Mouse (Mus musculus): ENCODE data around the gene Snu13. TPM values are rescaled to one million over a fixed set of nuclear protein-coding genes. Genes with fewer than 3 reads are reported as not detected.

Gene Snu13
- polyA plus RNA-seq, 1 experiment from 2014 or later, result 348 TPM

DNA sequence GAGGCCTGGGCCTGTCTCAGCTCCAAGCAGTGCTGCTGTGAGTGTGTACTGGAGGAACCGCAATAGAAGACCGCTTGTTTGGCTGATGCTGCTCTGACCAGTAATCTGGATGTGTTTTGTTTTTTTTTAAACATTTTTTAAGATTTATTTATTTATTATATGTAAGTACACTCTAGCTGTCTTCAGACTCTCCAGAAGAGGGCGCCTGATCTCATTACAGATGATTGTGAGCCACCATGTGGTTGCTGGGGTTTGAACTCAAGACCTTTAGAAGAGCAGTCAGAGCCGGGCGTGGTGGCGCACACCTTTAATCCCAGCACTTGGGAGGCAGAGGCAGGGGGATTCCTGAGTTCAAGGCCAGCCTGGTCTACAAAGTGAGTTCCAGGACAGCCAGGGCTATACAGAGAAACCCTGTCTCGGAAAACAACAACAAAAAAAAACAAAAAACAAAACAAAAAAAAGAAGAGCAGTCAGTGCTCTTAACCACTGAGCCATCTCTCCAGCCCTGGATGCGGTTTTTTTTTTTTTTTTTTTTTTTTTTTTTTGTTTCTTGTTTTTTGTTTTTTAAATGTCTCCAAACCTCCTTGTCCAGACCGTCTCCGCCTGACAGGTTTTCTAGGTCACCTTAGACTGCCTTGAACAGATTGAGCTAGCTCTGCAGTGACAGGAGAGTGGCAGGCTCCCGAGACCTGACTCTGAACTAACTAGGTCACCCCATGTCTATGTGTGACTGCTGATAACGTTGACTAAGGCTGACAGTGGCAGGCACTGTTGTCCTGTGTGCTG, 11.3 kb downstream of the Snu13 start:
- Histone ChIP-seq H3K9me3 (replicated peaks; ENCODE audit: control insufficient read depth, low read length) (no peaks in the 10 kb centered on the region), H3K27me3 (replicated peaks; ENCODE audit: control insufficient read depth, insufficient read depth, low read length) (no peaks in the 10 kb centered on the region), H3K9ac (ENCODE audit: low read length) (no peak overlapping the region), H3K36me3 (ENCODE audit: control insufficient read depth, insufficient read depth, low read length) (peaks cover 75% of the 10 kb centered on the region), H3K4me2 (ENCODE audit: low read length) (no peak overlapping the region), H3K27ac (ENCODE audit: low read depth, low read length) (no peak overlapping the region), H3K4me1 (ENCODE audit: control insufficient read depth, insufficient read depth, low read length) (no peaks in the 10 kb centered on the region), H3K4me3 (ENCODE audit: low read depth, low read length) (no peak overlapping the region)
- DNase-seq (ENCODE audit: low spot score), result peak; percentile 49
- ATAC-seq, result no peak
- WGBS, result 85% methylated on average over 12 of the region's 12 CpGs

DNA sequence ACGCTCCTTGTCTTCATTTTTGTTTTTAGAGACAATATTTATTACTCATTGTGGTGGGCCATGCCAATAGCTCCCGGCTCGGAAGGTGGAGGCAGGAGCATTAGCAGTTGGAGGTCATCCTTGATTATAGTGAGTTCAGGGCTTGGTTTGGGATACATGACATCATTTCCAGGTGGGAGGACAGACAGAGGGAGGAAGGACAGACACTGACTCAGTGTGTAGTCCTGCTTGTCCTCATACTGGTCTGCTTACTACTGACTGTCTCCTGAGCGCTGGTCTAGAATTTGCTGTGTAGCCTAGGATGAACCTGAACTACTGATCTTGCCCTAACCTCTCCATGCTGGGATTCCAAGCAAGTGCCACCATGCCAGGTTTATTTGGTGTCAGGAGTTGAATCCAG, 13.6 kb downstream of the Snu13 start, which contains the start of gene Desi1:
Desi1 (minus strand) TSS at position 101 of the 400 bp plus-strand sequence.
- 95% methylated on average over 4 of the region's 4 CpGs for WGBS
- Histone ChIP-seq H3K9me3 (replicated peaks; ENCODE audit: control insufficient read depth, low read length) (no peaks in the 10 kb centered on the region), H3K4me2 (ENCODE audit: low read length) (no peak within 1 kb of the TSS), H3K4me1 (ENCODE audit: control insufficient read depth, insufficient read depth, low read length) (no peaks in the 10 kb centered on the region), H3K36me3 (ENCODE audit: control insufficient read depth, insufficient read depth, low read length) (peaks cover 74% of the 10 kb centered on the region), H3K4me3 (ENCODE audit: low read depth, low read length) (no peak within 1 kb of the TSS), H3K27ac (ENCODE audit: low read depth, low read length) (no peak within 1 kb of the TSS), H3K9ac (ENCODE audit: low read length) (no peak within 1 kb of the TSS), H3K27me3 (replicated peaks; ENCODE audit: control insufficient read depth, insufficient read depth, low read length) (no peaks in the 10 kb centered on the region)
- DNase-seq (ENCODE audit: low spot score) (no peak), ATAC-seq (no peak)

DNA sequence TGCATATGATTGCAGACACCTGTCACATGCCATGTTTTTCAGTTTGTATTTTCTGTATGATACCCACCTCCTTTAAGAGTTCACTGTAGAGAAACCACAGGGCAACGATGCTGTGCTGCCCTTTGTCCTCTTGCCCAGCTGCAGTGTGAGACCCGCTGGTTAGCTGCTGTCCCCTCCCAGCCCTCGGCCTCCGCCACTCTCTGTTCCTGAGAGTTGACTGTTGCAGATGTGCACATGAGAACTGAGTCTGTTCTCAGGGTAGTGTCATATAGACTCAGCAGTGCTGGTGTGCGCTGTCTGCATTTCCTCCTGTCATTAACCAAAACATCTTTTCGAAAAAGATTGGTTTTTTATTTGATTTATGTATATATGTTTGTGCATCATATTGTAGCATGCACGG, 15.0 kb downstream of the Snu13 start:
- Histone ChIP-seq H3K9ac (ENCODE audit: low read length) (no peak overlapping the region), H3K4me2 (ENCODE audit: low read length) (no peak overlapping the region), H3K4me1 (ENCODE audit: control insufficient read depth, insufficient read depth, low read length) (no peaks in the 10 kb centered on the region), H3K36me3 (ENCODE audit: control insufficient read depth, insufficient read depth, low read length) (peaks cover 76% of the 10 kb centered on the region), H3K27ac (ENCODE audit: low read depth, low read length) (no peak overlapping the region), H3K27me3 (replicated peaks; ENCODE audit: control insufficient read depth, insufficient read depth, low read length) (no peaks in the 10 kb centered on the region), H3K9me3 (replicated peaks; ENCODE audit: control insufficient read depth, low read length) (no peaks in the 10 kb centered on the region), H3K4me3 (ENCODE audit: low read depth, low read length) (no peak overlapping the region)
- 93% methylated on average over 7 of the region's 7 CpGs for WGBS
- ATAC-seq (no peak), DNase-seq (ENCODE audit: low spot score) (no peak)

DNA sequence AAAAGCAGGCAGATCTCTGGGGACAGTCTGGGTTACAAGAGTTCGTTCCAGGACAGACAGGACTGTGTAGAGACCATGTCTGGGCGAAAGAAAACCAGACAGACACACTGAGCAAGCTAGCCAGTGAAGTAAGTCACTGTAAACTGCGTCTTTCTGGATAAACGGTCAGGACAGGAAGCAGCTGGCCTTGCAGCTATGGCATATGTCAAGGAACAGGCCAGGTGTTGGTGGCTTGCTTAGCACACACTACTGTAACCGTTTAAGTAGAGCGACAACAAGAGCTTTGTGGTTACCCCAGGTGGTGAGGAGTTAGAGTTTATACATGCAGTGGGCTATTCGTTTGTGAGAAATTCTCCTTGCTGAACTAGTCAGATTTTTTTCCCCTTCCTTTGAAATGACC, 19.7 kb downstream of the Snu13 start:
- H3K27me3 ChIP-seq (replicated peaks; ENCODE audit: control insufficient read depth, insufficient read depth, low read length), result no peaks in the 10 kb centered on the region
- no peak overlapping the region for H3K4me3 ChIP-seq (ENCODE audit: low read depth, low read length)
- no peak overlapping the region for H3K4me2 ChIP-seq (ENCODE audit: low read length)
- no peak overlapping the region for H3K9ac ChIP-seq (ENCODE audit: low read length)
- no peaks in the 10 kb centered on the region for H3K4me1 ChIP-seq (ENCODE audit: control insufficient read depth, insufficient read depth, low read length)
- DNase-seq (ENCODE audit: low spot score) (no peak), ATAC-seq (no peak)
- 93% methylated on average over 7 of the region's 7 CpGs for WGBS
- H3K27ac ChIP-seq (ENCODE audit: low read depth, low read length), result no peak overlapping the region
- H3K9me3 ChIP-seq (replicated peaks; ENCODE audit: control insufficient read depth, low read length), result no peaks in the 10 kb centered on the region
- H3K36me3 ChIP-seq (ENCODE audit: control insufficient read depth, insufficient read depth, low read length), result peaks cover 95% of the 10 kb centered on the region

DNA sequence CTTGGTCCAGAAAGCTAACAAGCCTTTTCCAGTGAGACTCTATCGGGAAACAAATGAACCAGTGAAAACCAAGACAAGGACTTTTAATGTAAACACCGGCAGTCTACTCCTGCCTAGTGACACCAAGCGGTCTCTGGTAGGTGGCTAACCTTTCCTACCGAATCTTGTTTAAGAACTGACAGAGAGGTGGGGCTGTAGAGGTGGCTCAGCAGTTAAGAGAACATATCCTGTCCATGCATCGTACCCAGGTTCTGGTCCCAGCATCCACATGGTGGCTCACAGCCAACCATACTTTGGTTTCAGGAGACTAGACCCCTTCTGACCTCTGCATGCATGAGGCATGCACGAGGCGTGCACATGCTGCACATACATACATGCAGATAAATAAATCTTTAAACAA, 20.1 kb downstream of the Snu13 start:
- H3K9me3 ChIP-seq (replicated peaks; ENCODE audit: control insufficient read depth, low read length), result no peaks in the 10 kb centered on the region
- no peaks in the 10 kb centered on the region for H3K4me1 ChIP-seq (ENCODE audit: control insufficient read depth, insufficient read depth, low read length)
- peaks cover 98% of the 10 kb centered on the region for H3K36me3 ChIP-seq (ENCODE audit: control insufficient read depth, insufficient read depth, low read length)
- H3K4me3 ChIP-seq (ENCODE audit: low read depth, low read length), result no peak overlapping the region
- H3K27ac ChIP-seq (ENCODE audit: low read depth, low read length), result no peak overlapping the region
- no peak overlapping the region for H3K9ac ChIP-seq (ENCODE audit: low read length)
- DNase-seq (ENCODE audit: low spot score), result no peak
- 94% methylated on average over 7 of the region's 7 CpGs for WGBS
- H3K27me3 ChIP-seq (replicated peaks; ENCODE audit: control insufficient read depth, insufficient read depth, low read length), result no peaks in the 10 kb centered on the region
- no peak for ATAC-seq
- H3K4me2 ChIP-seq (ENCODE audit: low read length), result no peak overlapping the region

DNA sequence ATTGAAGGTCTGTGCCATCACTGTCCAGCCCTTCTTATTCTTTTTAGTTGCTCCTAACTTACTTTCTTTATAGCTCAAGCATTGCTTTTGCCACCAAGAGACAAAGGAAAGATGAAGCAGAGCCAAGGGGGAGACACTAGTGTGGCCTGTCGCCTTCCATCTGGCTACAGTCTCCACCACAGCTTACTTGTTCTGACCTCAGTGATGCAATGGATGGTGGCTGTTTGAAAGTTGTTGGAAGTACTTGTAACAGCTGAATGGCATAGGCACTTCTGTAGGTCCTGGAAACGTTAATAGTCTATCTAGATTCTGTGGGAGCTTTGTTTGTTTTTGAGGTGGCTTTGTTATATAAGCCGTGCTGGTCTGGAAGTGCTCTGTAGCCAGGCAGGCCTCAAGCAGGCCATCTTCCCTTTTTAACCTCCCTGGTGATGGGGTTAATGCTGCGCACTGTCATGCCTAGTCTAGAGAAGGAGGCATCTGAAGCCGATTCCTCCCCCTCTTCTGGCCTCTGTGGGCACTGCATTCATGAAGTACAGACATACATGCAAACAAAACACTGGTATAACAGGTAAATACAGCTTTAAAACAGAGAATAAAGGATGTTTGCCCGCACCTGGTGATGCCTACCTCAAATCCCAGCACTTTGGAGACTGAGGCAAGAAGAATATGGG, 23.3 kb downstream of the Snu13 start:
- DNase-seq (ENCODE audit: low spot score) (no peak), ATAC-seq (no peak)
- no peaks in the 10 kb centered on the region for H3K4me1 ChIP-seq (ENCODE audit: control insufficient read depth, insufficient read depth, low read length)
- no peak overlapping the region for H3K9ac ChIP-seq (ENCODE audit: low read length)
- no peak overlapping the region for H3K4me3 ChIP-seq (ENCODE audit: low read depth, low read length)
- WGBS, result 94% methylated on average over 6 of the region's 6 CpGs
- no peaks in the 10 kb centered on the region for H3K27me3 ChIP-seq (replicated peaks; ENCODE audit: control insufficient read depth, insufficient read depth, low read length)
- H3K9me3 ChIP-seq (replicated peaks; ENCODE audit: control insufficient read depth, low read length), result no peaks in the 10 kb centered on the region
- H3K27ac ChIP-seq (ENCODE audit: low read depth, low read length), result no peak overlapping the region
- H3K4me2 ChIP-seq (ENCODE audit: low read length), result no peak overlapping the region
- peaks cover 86% of the 10 kb centered on the region for H3K36me3 ChIP-seq (ENCODE audit: control insufficient read depth, insufficient read depth, low read length)

DNA sequence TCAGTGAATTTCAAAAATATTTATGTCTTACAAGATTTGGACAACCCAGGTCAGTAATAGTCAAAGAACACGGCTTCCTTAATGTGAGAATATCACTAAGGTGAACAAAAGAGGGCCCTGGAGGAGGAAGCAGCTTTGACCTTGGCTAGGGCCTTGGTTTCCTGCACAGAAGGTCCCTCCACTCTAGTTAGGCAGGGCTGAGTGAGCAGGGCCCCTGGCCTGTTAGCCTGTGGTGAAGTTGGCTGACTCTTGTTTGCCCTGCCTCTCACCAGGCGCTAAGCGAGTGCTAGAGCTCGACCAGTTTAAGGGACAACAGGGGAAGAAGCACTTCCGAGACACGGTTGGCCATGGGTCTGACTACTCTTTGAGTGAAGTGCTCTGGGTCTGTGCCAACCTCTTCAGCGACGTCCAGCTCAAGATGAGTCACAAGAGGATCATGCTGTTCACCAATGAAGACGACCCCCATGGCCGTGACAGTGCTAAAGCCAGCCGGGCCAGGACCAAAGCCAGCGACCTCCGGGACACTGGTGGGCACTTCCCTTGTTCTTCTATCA, 24.8 kb downstream of the Snu13 start:
- no peaks in the 10 kb centered on the region for H3K27me3 ChIP-seq (replicated peaks; ENCODE audit: control insufficient read depth, insufficient read depth, low read length)
- H3K4me3 ChIP-seq (ENCODE audit: low read depth, low read length), result no peak overlapping the region
- no peak overlapping the region for H3K9ac ChIP-seq (ENCODE audit: low read length)
- WGBS, result 89% methylated on average over 13 of the region's 13 CpGs
- no peak overlapping the region for H3K27ac ChIP-seq (ENCODE audit: low read depth, low read length)
- H3K4me1 ChIP-seq (ENCODE audit: control insufficient read depth, insufficient read depth, low read length), result no peaks in the 10 kb centered on the region
- no peaks in the 10 kb centered on the region for H3K9me3 ChIP-seq (replicated peaks; ENCODE audit: control insufficient read depth, low read length)
- DNase-seq (ENCODE audit: low spot score) (no peak), ATAC-seq (no peak)
- H3K36me3 ChIP-seq (ENCODE audit: control insufficient read depth, insufficient read depth, low read length), result peaks cover 75% of the 10 kb centered on the region
- no peak overlapping the region for H3K4me2 ChIP-seq (ENCODE audit: low read length)

DNA sequence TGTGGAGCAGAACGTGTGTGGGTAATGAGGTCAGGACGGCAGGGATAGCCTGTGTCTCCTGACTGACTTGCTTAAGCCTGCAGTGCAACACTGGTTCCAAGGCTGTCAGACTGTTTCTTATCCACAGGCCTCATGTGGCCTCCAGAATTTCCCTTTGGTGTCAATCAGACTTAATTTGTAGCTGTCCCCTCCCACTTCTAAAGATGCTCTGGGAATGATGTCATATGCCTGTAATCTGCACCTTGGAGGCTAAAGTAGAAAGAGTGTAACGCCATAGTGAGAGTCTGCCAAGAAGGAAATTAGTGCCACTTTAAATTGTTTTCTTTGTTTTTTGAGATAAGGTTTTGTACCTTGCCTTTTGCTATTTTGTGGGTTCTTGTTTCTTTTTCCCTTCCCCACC, 28.1 kb downstream of the Snu13 start:
- H3K9me3 ChIP-seq (replicated peaks; ENCODE audit: control insufficient read depth, low read length), result no peaks in the 10 kb centered on the region
- H3K9ac ChIP-seq (ENCODE audit: low read length), result no peak overlapping the region
- peaks cover 13% of the 10 kb centered on the region for H3K4me1 ChIP-seq (ENCODE audit: control insufficient read depth, insufficient read depth, low read length)
- no peak overlapping the region for H3K4me2 ChIP-seq (ENCODE audit: low read length)
- no peak overlapping the region for H3K27ac ChIP-seq (ENCODE audit: low read depth, low read length)
- WGBS, result 70% methylated on average over 3 of the region's 3 CpGs
- DNase-seq (ENCODE audit: low spot score) (no peak), ATAC-seq (no peak)
- H3K4me3 ChIP-seq (ENCODE audit: low read depth, low read length), result no peak overlapping the region
- no peaks in the 10 kb centered on the region for H3K27me3 ChIP-seq (replicated peaks; ENCODE audit: control insufficient read depth, insufficient read depth, low read length)
- H3K36me3 ChIP-seq (ENCODE audit: control insufficient read depth, insufficient read depth, low read length), result peaks cover 43% of the 10 kb centered on the region

DNA sequence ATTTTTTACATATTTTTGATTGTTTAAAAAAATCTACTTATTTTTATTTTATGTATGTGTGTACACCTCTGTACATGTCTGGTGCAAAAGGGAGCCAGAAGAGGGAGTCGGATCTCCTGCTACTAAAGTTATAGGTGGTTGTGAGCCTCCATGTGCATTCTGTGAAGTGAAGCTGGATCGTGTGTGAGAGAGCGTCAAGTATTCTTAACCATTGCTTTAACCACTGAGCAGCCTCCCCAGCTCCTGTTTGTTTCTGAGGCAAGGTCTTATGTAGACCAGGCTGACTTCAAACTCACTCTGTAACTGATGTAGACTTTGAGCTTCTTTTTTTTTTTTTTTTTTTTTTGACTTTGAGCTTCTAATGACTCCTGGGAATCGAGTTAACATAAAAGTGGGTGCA, 29.9 kb downstream of the Snu13 start:
- DNase-seq (ENCODE audit: low spot score) (no peak), ATAC-seq (no peak)
- Histone ChIP-seq H3K27ac (ENCODE audit: low read depth, low read length) (no peak overlapping the region), H3K9me3 (replicated peaks; ENCODE audit: control insufficient read depth, low read length) (no peaks in the 10 kb centered on the region), H3K36me3 (ENCODE audit: control insufficient read depth, insufficient read depth, low read length) (peaks cover 24% of the 10 kb centered on the region), H3K4me3 (ENCODE audit: low read depth, low read length) (no peak overlapping the region), H3K4me1 (ENCODE audit: control insufficient read depth, insufficient read depth, low read length) (peaks cover 15% of the 10 kb centered on the region), H3K27me3 (replicated peaks; ENCODE audit: control insufficient read depth, insufficient read depth, low read length) (no peaks in the 10 kb centered on the region), H3K9ac (ENCODE audit: low read length) (no peak overlapping the region), H3K4me2 (ENCODE audit: low read length) (no peak overlapping the region)
- WGBS, result 65% methylated on average over 4 of the region's 4 CpGs

Data from forebrain, embryonic 14.5 days (tissue).